Mouse (Mus musculus) forelimb bud, embryonic 11.5 days (tissue): ENCODE measurements around the gene Ube2h.

Experiments used
- DNase-seq: peaks from one replicate; pipeline ENCODE4 v3.0.0-alpha.2; 2012; ENCODE audit warnings: low read depth, low spot score

Gene Ube2h

DNA sequence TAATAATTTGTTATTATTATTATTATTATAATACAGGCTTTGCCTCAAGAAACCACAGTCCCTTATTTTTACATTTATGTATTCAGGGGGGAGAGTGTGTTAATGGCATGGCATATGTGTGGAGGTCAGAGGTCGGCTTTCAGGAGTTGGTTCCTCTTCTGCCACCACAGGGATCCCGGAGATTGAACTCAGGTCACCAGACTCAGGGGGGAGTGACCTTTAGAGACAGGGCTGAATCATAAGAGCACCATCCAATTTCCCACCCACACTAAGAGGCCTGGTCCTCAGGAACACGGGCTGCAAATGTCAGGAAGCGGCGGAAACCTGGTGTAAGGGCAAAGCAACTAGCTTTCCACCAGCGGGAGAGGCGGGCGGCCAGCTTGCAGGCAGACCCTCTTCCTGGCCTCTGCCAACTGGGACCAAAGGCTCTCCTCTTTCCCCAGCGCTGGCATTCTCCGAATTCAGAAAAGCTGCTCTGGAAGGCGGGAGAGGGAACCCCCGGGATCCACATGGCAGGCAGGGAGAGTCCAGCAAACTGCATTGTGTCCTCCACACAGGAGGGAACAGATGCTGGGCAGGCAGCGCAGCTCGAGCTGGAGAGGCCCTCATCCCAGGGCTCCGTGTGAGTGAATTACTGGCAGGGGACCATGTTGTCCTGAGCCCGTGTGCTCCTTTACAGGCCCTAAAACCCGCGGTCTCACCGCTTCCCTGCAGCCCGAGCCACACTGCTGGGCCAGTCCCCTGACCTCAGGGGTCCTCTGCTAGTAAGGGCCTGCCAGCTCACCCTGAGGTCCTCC, 99.8 kb downstream of the Ube2h start:
- no peak for DNase-seq

GRCm38 (mm10) chr6:30196143-30196542, 108.2 kb downstream of the Ube2h start:
- DNase-seq = no peak

- no peak for DNase-seq
Measured at GRCm38 (mm10) chr6:30195656-30196055, 108.7 kb downstream of the Ube2h start.

DNA sequence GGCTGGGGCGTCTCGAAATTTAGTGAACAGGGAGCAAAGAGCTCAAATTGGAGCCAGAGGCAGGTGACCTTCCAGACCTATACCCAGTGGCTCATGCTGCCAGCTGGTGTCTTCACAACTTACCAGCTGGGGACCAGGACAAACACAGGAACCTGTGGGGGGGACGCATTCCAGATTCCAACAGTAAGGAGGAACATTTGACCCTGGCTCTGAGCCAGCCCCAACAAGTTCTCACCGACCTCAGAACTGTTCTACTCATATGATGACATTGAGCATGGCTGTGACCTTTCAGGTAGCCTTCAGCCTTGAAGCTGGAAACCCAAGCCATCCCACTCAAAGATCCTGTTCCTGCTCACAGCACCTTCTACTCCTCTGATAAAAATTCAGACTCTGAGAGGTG, 120.7 kb downstream of the Ube2h start:
- no peak for DNase-seq

DNA sequence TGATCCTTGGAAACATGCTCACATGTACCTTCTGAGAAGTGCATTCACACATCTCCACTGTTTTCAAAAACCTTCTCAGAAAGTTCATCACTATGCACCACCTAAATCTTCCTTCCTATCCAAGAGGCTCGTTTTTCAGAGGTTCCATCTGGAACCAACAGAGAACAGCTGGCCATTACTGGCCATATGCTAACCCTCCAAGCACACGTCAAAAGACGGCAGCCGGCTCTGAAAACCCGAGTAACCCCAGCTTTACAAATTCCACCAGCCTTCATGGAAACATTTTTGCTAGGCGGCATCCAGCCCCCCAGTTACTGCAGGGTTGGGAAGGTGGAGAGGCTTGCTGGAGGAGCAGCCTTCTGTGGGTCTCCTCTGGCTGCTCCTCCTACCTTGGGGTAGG, 122.3 kb downstream of the Ube2h start:
- DNase-seq = no peak

GRCm38 (mm10) chr6:30180321-30180720, 124.0 kb downstream of the Ube2h start:
- DNase-seq = no peak

DNA sequence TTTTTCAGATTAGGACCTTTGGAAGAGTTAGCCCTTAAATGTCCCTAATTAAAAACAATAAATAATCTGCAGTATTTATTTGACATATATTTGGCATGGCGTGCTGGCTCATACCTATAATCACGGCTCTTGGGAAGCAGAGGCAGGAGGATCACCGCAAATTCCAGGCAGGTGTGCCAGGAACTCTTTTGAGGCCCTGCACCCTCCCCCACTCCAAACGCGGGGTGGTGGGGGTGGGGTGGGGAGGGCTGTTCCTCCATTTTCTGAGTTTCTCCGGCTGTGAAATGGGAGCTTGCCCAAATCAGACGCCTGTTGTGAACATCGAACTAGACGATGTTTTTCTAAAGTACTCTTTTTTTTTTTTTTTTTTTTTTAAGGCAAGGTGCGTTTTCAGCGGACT, 125.3 kb downstream of the Ube2h start:
- DNase-seq = no peak

DNA sequence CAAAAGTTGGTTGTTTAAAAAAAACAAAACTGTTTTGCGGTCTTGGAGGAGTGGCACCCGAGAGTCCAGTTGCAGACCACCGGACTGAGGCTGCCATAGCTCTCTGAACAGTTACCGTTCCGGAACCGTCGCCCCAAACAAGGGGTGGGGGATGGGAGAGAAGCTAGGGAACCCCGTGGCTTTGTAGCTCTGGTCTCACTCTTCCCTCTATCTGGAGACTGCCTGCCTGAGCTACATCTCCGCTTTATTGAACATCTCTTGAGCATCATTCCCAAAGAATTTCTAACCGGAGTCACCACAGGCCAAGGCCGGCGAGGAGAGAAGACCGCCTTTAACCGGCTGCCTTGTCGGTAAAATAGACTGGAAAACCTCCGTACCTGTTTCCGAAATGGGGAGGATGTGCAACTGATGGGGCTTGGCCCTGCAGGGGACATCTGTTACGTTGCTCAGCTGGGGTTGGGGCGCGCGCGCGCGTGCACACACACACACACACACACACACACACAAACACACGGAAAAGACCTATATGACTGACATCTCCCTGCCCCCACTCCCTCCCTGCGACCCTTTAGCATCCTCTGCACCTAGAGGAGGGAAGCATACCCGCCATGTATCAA, 126.2 kb downstream of the Ube2h start:
- no peak for DNase-seq

GRCm38 (mm10) chr6:30177305-30177704, 127.0 kb downstream of the Ube2h start:
- DNase-seq = no peak

- no peak for DNase-seq
Measured at GRCm38 (mm10) chr6:30176496-30176895, 127.8 kb downstream of the Ube2h start.

DNA sequence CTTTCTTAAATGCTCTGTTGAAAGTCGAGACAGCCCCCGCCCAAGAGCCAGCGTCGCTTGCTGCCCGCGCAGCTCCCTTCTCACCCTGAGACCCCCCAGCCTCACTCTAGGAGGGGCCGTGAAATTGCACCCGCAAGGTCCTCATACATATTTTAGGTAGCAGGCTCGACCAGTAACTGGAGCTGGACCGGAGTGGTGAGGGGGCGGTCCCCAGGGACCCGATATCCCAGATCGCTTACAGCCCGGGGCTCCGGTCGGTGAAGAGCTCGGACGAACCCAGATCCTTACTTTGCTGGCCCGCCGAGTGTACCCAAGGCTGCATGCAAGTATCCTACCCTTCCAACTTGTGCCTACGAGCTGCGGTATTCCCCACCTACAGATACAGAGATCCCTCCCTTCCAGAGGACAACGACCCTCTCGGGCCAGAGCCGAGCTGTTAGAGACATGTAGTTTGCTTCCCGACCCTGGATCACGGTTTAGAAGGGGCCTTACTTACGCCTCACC, 128.4 kb downstream of the Ube2h start:
- DNase-seq = no peak

DNA sequence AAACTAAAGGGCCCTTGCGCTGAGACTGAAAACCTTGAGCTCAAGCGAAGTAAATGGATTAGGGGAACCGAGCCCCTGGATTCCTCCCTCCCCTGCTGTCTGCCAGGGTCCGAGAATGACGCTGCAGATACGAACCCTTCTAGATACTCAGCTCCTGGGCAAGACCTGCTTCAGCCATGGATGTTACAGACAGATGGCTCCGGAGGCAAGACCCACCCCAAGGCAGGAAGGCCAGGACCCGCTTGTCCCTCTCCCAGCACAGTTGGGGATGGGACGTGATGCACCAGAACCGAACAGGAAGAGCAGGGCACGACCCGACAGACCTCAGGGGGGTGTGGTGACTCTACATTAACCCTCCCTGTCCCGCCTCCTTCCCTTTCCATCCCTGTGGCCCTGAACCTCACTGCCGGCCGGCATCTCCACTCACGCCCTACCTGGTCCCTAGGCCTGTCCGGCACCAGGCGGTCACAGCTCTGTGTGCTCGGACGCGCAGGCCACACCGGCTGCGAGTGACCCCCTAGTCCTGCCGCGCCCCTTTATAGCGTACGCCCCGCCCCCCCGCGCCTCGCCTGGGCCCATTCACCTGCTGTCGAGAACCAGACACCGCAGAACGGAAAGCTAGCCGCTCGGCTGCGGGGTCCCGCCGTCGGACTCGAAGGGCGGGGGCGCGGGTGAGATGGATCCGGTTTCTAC, 129.0 kb downstream of the Ube2h start:
- DNase-seq = no peak

DNA sequence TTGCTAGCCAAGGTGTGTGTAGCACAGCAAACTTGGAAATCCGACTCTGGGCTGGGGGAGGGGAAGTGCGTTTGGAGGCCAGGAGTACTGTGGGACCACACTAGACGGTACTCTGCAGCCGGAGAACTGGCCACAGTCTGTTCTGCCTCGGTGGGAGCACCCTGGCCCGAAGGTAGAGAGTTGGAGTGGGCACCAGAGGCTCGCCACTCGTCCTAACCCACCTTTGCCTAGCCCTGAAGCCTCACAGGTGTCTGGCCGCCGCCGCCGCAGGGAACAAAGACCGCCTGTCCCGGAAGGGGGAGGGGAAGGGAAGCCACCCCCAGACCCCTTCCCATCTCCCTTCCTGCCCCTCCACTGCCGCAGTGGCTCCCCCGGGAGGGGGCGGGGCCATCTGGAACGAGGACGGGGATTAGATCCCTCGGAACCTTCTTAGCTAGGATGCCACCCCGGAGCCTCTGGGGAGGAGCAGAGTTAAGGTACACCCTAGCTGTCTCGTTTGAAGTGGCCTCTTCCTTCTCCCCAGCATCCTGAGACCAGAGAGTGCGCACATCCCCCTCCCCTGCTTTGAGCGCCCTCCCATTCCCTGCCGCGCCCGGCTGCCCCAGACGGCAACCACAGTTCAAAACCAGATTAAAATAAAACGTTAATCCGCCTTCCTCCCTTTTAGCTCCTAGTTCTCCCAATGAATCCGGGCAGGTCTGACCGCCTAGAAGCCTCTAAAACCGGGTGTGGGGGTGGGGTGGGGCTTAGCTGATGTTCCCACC, 129.7 kb downstream of the Ube2h start:
- no peak for DNase-seq

GRCm38 (mm10) chr6:30173551-30174460, 130.5 kb downstream of the Ube2h start:
- DNase-seq = no peak

GRCm38 (mm10) chr6:30172820-30173550, 131.4 kb downstream of the Ube2h start:
- no peak for DNase-seq

GRCm38 (mm10) chr6:30172441-30172819, 131.9 kb downstream of the Ube2h start:
- DNase-seq = no peak

DNA sequence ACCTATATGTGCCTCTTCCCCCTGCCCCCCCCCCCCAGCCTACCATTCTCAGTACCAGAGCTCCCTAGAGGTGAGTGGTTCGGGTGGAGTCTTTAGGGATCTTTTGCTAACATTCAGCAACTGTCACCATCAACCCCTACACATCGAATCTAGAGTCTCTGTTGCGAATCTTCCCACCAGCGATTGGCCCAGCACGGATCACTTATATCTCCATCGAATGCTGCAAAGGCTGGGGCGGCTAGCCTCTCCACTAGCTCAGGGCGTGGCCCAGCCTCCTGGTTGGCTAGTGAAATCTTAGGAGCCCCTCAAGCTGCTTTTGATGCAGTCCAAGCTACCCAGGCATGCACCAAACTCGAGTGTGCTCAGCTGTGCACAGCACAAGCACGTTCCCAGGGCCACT, 132.4 kb downstream of the Ube2h start:
- DNase-seq = no peak

DNA sequence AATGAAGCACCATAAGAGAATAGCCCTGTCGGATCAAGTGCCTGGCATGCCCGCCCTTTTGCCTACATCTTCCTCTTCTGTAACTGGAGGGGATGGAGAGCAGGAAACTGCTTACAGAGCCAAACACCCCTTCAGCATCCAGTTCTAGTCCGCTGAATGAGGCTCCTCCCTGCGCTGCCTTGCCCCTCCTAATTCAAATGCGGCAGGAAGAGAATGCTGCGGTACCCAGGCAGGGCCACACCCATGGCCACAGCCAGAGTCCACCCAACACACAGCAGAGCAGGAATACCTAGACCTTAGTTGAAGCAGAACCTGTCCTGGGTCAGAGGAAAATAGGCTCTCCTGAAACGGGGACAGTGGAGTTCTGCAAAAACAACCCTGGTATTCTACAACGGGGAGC, 133.1 kb downstream of the Ube2h start:
- no peak for DNase-seq

- DNase-seq = no peak
Measured at GRCm38 (mm10) chr6:30169148-30169547, 135.2 kb downstream of the Ube2h start.

DNA sequence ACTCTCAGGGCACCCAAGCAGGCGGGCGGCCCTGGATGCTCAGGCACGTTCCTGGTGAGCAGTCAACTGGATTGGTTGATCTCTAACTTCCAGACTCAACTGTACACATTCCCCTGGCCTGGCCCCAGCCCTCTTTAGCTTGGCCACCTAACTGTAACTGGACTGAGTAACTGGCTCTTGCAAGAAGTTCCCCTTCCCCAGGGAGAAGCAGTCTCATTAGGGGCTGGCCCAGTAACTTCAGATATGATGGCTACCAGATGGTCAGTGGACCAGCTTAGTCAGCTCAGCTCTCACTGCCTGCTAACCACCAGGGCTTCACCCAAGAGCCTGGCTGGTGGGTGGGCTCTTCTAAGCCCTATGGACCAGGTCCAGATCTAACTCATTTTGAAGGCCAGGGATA, 136.1 kb downstream of the Ube2h start:
- DNase-seq = no peak
